Mouse (Mus musculus) thymus, adult 2 months (tissue): ENCODE measurements around the gene Arhgef28.

ENCODE experiments used
- CTCF ChIP-seq: fragments of 200-500 bp; IDR thresholded peaks from 2 replicates; pipeline ENCODE4 v1.5.1; 2012; ENCODE audit warnings: mild to moderate bottlenecking, control low read depth, low read length, moderate library complexity, borderline replicate concordance; ENCODE audit not compliant: control insufficient read depth, poor library complexity, insufficient read depth; ENCODE audit errors: extremely low read depth
- POLR2A ChIP-seq: fragments of 200-500 bp; IDR thresholded peaks from 2 replicates; pipeline ENCODE4 v1.6.1; 2012; ENCODE audit warnings: mild to moderate bottlenecking, low read length, control low read depth, moderate library complexity; ENCODE audit not compliant: control insufficient read depth, poor library complexity, insufficient read depth; ENCODE audit errors: extremely low read depth

DNA sequence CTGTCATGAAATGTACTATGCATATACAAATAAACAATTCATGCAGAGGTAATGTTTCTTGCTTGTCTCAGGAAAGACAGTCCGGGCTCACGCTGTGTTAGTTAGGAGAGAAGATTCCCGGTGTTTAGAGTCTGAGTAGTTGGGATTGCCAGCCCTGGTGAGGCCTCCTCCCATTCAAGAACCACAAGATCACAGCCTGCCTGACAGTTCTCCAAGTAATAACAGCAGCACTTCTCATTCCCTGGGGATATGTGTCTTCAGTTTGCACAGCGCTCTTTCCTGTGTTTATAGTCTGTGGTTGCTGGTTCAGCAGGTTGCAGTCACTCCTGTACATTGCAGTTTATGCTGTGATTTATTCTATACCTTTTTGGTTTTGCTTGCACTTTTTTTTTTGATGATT is 329.8 kb downstream of the Arhgef28 start:
- TF ChIP-seq CTCF: no peak
- no peak for TF ChIP-seq POLR2A
